Mouse (Mus musculus) hindbrain, embryonic 11.5 days (tissue): ENCODE data around the gene Gpr146. TPM values are rescaled to one million over a fixed set of nuclear protein-coding genes. Genes with fewer than 3 reads are reported as not detected.

Experiments used
- ATAC-seq: fragments of 200-750 bp; cut with Nextera tagmentation; 2 replicates; pipeline ENCODE4 v1.8.0; 2017; ENCODE audit warnings: mild to moderate bottlenecking, moderate TSS enrichment, moderate library complexity; ENCODE audit not compliant: low FRiP score
- DNase-seq: peaks from one replicate; pipeline ENCODE4 v3.0.0-alpha.2; 2015; ENCODE audit warnings: low spot score
- H3K27ac ChIP-seq: fragments of 300-500 bp; sonication (generic); 2 replicates; pipeline ENCODE4 v1.5.1; 2014; ENCODE audit warnings: mild to moderate bottlenecking, low read depth, low read length
- H3K27me3 ChIP-seq: fragments of 300-500 bp; sonication (generic); 2 replicates; pipeline ENCODE4 v1.6.1; 2014; ENCODE audit warnings: mild to moderate bottlenecking, low read length, moderate library complexity, mixed read lengths; ENCODE audit not compliant: control insufficient read depth, insufficient read depth
- H3K36me3 ChIP-seq: fragments of 300-500 bp; sonication (generic); 2 replicates; pipeline ENCODE4 v1.6.1; 2014; ENCODE audit warnings: mild to moderate bottlenecking, low read length, moderate library complexity, mixed read lengths; ENCODE audit not compliant: control insufficient read depth, insufficient read depth
- H3K4me1 ChIP-seq: fragments of 300-500 bp; sonication (generic); replicated peaks from 2 replicates; pipeline ENCODE4 v1.6.1; 2014; ENCODE audit warnings: low read length, mixed read lengths; ENCODE audit not compliant: control insufficient read depth, insufficient read depth
- H3K4me2 ChIP-seq: fragments of 300-500 bp; sonication (generic); replicated peaks from 2 replicates; pipeline ENCODE4 v1.6.1; 2014; ENCODE audit warnings: mild to moderate bottlenecking, low read depth, low read length
- H3K4me3 ChIP-seq: fragments of 300-500 bp; sonication (generic); 2 replicates; pipeline ENCODE4 v1.5.1; 2014; ENCODE audit warnings: low read depth, low read length
- H3K9ac ChIP-seq: fragments of 300-500 bp; sonication (generic); 2 replicates; pipeline ENCODE4 v1.6.1; 2014; ENCODE audit warnings: low read depth, low read length
- H3K9me3 ChIP-seq: fragments of 300-500 bp; sonication (generic); 2 replicates; pipeline ENCODE4 v1.6.1; 2016; ENCODE audit warnings: low read length; ENCODE audit not compliant: control insufficient read depth
- WGBS: fragments of 180-500 bp; shearing (Covaris S2); extraction: QIAGEN DNeasy Blood & Tissue Kit; methylation state at CpG from one replicate; pipeline ENCODE4 v1.1.7; 2014; 5-methylcytosine and 5-hydroxymethylcytosine counted together
- polyA plus RNA-seq: library from polyadenylated mRNA; unstranded; fragments of >200 nt; fragmentation: Nextera tagmentation; extraction: Ambion mirVana; gene quantifications from 2 replicates; pipeline ENCODE4 v1.2.1, GENCODE M21; 2014

Gpr146 gene
- polyA plus RNA-seq, 1 experiment from 2014 or later: 1.8 TPM

DNA sequence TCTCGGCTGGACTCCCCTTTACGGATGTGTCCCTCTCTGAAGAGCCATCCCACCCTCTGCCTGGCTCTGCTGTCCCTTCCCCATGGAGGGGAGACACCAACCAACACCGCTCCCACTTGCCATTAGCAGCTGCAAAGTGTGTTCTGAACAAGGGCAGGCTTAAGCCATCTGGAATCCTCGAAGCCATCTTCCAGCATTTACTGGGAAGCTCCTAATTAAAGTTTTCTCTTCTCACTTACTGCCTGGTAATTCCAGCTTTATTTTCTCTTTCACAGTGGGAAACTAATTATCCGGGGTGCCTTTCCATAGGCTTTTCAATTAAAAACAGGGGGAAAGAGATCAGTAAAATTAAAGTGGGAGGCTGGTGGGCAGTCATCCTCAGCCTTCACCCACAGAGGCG lies 54.8 kb downstream of the Gpr146 start:
- DNase-seq: no peak
- Histone ChIP-seq H3K27ac (no peak overlapping the region), H3K27me3 (no peaks in the 10 kb centered on the region), H3K9ac (no peak overlapping the region), H3K9me3 (no peaks in the 10 kb centered on the region), H3K4me1 (peaks cover 7% of the 10 kb centered on the region; the same call in 1 of the 2 replicates), H3K4me2 (no peak overlapping the region), H3K36me3 (no peaks in the 10 kb centered on the region), H3K4me3 (no peak overlapping the region)
- no peak for ATAC-seq
- WGBS: 79% methylated on average over 6 of the region's 6 CpGs

DNA sequence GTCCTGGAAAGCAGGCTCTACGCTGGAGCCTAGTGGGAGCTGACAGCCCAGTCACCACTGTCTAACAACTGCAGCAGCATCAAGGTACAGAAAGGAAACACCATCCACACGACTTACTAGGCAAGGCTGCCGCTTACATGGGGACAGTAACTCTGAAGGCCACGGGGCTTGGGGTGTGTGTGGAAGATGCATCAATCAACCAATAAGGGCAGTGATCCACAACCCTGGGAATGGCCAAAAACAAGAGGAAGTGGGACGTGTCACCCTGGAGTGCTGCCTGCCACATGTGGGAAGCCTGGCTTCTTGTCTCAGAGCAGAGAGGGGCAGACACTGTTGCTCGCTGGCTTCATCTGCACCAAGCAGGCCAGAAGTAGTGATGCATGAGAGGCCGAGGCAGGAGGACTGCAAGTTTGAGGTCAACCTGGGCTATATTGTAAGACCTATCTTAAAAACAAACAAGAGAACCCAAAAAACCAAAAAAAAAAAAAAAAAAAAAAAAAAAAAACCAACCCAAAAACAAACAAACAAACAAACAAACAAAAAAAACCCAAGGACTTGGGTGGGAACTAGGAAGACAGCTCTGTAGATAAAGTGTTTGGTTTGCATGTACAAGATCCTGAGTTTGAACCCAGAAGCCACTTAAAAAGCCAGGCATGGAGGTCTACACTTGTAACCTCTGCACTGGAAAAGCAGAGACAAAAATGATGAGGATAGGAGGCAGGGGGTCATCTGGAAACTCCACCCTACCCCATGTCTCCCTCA lies 55.4 kb downstream of the Gpr146 start:
- Histone ChIP-seq H3K4me1 (peaks cover 7% of the 10 kb centered on the region; the same call in 1 of the 2 replicates), H3K27ac (no peak overlapping the region), H3K27me3 (no peaks in the 10 kb centered on the region), H3K36me3 (no peaks in the 10 kb centered on the region), H3K4me3 (no peak overlapping the region), H3K9ac (no peak overlapping the region), H3K9me3 (no peaks in the 10 kb centered on the region), H3K4me2 (no peak overlapping the region)
- WGBS: 69% methylated on average over 7 of the region's 7 CpGs
- DNase-seq: no peak
- ATAC-seq: no peak

DNA sequence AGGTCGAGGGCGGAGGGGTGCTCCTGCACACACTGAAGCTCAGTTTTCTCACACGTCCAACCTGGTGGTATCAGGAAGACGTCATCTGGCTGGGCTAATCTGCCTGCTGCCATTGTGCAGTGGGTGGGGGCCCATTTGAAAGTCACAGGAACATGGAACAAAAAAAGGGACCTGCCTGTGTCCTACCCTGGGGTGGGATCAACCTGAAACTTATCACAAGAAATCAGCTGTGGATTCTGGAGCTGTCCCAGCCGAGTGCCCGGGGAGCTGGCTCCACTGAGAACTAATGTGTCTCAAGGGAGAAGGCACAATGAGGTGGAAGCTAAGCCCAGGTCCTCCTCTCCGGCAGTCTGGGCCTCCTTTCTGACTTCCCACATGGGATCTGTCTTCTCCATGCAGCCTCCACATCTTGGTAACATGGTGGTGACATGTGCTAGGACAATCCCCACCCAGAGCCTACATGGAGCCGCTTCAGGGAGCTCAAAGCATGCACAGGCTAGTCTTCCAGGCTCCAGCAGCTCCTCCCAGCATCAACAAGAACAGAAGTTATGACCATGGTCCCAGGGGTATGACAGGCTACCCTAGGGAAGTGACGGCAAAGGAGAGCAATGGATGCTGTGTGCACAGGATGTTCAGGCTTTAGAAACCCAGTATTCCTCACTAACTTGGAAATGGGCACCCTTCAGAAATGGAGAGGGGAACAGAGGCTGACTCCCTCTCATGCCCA lies 56.5 kb downstream of the Gpr146 start:
- Histone ChIP-seq H3K27me3 (no peaks in the 10 kb centered on the region), H3K9me3 (no peaks in the 10 kb centered on the region), H3K9ac (no peak overlapping the region), H3K36me3 (no peaks in the 10 kb centered on the region), H3K4me3 (no peak overlapping the region), H3K4me2 (no peak overlapping the region), H3K4me1 (peaks cover 9% of the 10 kb centered on the region; the same call in 1 of the 2 replicates), H3K27ac (no peak overlapping the region)
- no peak for ATAC-seq
- 88% methylated on average over 9 of the region's 9 CpGs for WGBS
- no peak for DNase-seq

DNA sequence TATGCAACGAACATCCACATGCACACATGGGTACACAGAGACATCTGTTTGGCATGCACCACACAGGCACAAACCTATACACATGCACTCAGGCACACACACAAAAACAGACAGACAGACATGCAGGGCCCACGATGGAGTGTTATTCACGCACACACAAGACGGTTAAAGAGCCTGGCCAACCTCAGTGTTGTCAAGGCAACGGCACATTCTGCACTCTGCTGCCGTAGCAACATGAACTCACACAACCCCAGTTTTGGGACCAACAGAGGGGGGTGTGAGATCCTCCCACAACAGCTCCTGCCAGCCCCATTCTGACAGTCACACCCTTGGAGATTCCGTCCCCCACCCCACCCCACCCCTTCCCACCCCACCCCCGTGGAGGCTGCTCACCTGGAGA lies 57.4 kb downstream of the Gpr146 start:
- 32% methylated on average over 8 of the region's 8 CpGs for WGBS
- peaks cover 7% of the 10 kb centered on the region; the same call in 1 of the 2 replicates for H3K4me1 ChIP-seq
- H3K9me3 ChIP-seq: no peaks in the 10 kb centered on the region
- no peaks in the 10 kb centered on the region for H3K27me3 ChIP-seq
- no peak overlapping the region for H3K4me2 ChIP-seq
- H3K4me3 ChIP-seq: no peak overlapping the region
- ATAC-seq (peak; percentile 63), DNase-seq (peak; percentile 63)
- H3K27ac ChIP-seq: no peak overlapping the region
- H3K9ac ChIP-seq: no peak overlapping the region
- H3K36me3 ChIP-seq: no peaks in the 10 kb centered on the region

DNA sequence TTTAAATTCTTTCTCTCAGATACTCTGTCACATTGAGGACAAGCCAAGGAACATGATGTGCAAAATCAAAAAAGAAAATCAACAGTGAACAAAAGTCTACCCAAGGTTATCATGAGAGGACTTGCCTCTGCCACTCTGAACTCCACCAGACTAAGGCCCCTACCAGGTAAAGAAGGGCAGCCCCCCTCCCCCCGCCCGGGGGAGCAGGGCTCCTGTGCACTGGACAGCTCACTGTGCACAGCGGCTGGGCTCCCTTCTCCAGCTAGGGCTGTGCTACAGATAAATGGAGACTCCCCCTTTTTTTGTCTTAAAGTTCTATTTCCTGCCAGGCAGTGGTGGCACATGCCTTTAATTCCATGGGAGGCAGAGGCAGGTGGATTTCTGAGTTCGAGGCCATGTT lies 60.3 kb downstream of the Gpr146 start:
- no peak overlapping the region for H3K9ac ChIP-seq
- H3K27ac ChIP-seq: no peak overlapping the region
- H3K4me1 ChIP-seq: peaks cover 7% of the 10 kb centered on the region; the same call in 1 of the 2 replicates
- DNase-seq (no peak), ATAC-seq (no peak)
- no peaks in the 10 kb centered on the region for H3K36me3 ChIP-seq
- WGBS: over 99% methylated on average over 4 of the region's 4 CpGs
- H3K27me3 ChIP-seq: no peaks in the 10 kb centered on the region
- no peak overlapping the region for H3K4me3 ChIP-seq
- no peak overlapping the region for H3K4me2 ChIP-seq
- no peaks in the 10 kb centered on the region for H3K9me3 ChIP-seq

DNA sequence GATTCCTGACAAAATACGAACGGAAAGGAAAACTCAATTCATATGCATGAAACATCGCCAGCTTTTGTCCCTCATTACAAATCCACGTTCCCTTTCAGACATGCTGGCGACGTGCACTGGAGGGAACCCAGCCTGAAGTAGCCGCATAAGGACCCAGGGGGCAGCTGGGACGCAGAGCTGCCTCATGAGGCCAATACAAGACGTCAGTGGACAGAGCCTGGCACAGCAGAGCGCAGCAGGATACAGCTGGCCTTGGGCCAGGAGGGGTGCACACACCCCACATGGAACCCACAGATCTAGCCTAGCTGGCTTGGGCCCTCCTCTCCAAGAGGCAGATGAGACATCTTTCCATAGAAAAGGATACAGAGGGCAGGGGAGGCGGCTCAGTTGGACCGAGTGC lies 60.9 kb downstream of the Gpr146 start:
- H3K27me3 ChIP-seq: no peaks in the 10 kb centered on the region
- H3K4me3 ChIP-seq: no peak overlapping the region
- no peak overlapping the region for H3K4me2 ChIP-seq
- 83% methylated on average over 12 of the region's 12 CpGs for WGBS
- H3K27ac ChIP-seq: no peak overlapping the region
- H3K9ac ChIP-seq: no peak overlapping the region
- ATAC-seq: no peak
- no peaks in the 10 kb centered on the region for H3K36me3 ChIP-seq
- no peak for DNase-seq
- no peaks in the 10 kb centered on the region for H3K9me3 ChIP-seq
- H3K4me1 ChIP-seq: peaks cover 7% of the 10 kb centered on the region; the same call in 1 of the 2 replicates

DNA sequence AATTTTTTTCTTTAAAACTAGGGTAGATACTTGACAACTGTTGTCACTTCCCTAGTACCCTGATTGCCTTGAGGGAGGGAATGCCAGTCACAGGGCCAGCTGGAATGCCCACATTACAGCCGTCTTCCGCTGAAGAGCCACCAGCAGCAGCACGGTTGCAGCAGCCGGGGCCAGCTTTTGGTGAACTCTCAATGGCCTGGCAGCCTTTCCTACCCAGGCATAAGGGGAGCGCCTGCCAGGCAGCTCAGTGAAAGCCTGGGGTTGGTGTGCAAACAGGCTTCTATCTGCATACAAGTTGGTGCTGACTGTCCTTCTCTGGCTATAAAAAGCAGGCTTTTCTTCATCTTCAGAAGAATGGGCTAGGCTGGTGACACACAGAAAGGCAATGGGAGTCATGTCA lies 63.0 kb downstream of the Gpr146 start:
- no peak overlapping the region for H3K27ac ChIP-seq
- no peak for DNase-seq

DNA sequence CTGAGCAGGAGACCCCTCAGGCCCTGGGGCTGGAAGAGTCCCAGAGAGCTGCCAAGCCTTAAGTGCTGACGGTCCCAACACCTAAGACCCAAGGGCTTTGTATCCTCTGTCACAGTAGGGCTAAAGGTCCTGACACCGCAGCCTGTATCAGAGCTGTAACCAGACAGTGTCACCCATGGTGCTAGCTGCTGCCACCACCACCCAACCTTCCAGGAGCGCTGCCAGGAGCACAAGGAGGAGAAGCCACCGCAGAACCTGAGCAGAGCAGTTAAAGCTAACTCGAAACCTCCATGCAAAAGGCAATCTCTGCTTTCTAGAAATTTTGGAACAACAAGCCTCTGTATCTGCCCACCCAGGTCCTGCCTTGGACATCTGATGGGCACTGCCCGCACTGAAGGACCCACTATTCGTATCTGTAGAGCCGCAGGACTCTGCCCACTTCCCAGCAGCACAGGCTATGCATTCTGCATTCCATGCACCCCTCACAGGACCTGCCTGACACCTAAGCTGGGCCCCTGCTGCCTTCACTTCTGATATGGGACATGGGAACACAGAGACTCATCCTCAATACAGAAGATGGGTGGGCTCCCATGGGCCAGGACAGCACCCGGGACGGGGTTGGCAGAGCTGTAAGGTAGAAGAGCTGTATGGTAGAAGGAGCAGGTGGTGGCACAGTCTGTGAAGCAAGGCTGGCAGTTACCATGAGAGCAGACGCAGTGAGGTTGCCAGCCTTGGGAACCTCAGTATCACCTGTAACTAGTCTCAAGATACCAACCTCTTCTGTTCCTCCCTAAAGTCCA lies 63.6 kb downstream of the Gpr146 start:
- 0 out of 2 replicates have a peak, but pooled peaks cover 2% of the 10 kb centered on the region for H3K4me1 ChIP-seq
- 92% methylated on average over 11 of the region's 11 CpGs for WGBS
- no peak overlapping the region for H3K27ac ChIP-seq
- DNase-seq (no peak), ATAC-seq (no peak)
- no peak overlapping the region for H3K4me3 ChIP-seq
- H3K27me3 ChIP-seq: no peaks in the 10 kb centered on the region
- no peak overlapping the region for H3K4me2 ChIP-seq
- no peak overlapping the region for H3K9ac ChIP-seq
- H3K36me3 ChIP-seq: no peaks in the 10 kb centered on the region
- no peaks in the 10 kb centered on the region for H3K9me3 ChIP-seq

More for the DNA sequence above, 63.0 kb downstream of the Gpr146 start:
- Histone ChIP-seq H3K4me2 (no peak overlapping the region), H3K27me3 (no peaks in the 10 kb centered on the region), H3K4me1 (peaks cover 4% of the 10 kb centered on the region; the same call in 1 of the 2 replicates), H3K9ac (no peak overlapping the region), H3K4me3 (no peak overlapping the region), H3K36me3 (no peaks in the 10 kb centered on the region), H3K9me3 (no peaks in the 10 kb centered on the region)
- ATAC-seq: no peak
- WGBS: 89% methylated on average over 5 of the region's 5 CpGs
